Mouse (Mus musculus) heart, postnatal 14 days (tissue): ENCODE measurements around the gene Ifi35. TPM values are rescaled to one million over a fixed set of nuclear protein-coding genes. Genes with fewer than 3 reads are reported as not detected.
"Not testable (repeated sequence)": the region's sequence is repeated elsewhere in the genome, so short reads cannot be mapped to it uniquely, and the experiment has no call there.

ENCODE experiments used
- DNase-seq, 2 experiments: peaks; one replicate each; pipeline ENCODE4 v3.0.0; 2021 to 2022
- intact Hi-C: fragments of 180-260 bp; cut with DNase I; formaldehyde crosslinking; loops from one replicate; pipeline ENCODE4 v1.15.1; 2025
- total RNA-seq, 2 experiments: library from RNA; stranded (reverse); gene quantifications; 2 replicates each; pipeline ENCODE4 v1.2.3; 2021

Gene Ifi35
- total RNA-seq, 2 experiments from 2014 or later: 12.2 TPM

GRCm38 (mm10) chr11:101446319-101446718 lies 1.9 kb upstream of the Ifi35 start:
- no peak for DNase-seq
- intact Hi-C loops: no loop called here

GRCm38 (mm10) chr11:101446860-101447259 lies 1.3 kb upstream of the Ifi35 start:
- DNase-seq, intact Hi-C loops: not testable (repeated sequence)

DNA sequence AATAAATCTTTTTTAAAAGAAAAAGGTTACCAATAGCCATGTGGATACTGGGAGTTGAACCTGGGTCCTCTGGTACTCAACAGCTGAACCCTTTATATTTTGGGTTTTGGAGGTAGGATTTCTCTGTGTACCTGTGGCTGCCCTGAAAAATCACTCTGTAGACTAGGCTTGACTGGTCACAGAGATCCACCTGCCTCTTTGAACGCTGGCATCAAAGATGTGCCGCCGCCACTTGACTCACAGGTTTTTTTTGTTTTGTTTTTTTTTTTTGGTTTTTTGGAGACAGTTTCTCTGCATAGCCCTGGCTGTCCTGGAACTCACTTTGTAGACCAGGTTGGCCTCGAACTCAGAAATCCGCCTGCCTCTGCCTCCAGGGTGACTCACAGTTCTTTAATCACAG lies 421 bp upstream of the Ifi35 start:
- no peak for DNase-seq
- intact Hi-C loops: loop anchor here (2.0 kb wide), 1 partner anchor 17 kb away; the partner anchor contains the start of gene Rnd2

GRCm38 (mm10) chr11:101448899-101449298 lies 692 bp downstream of the Ifi35 start:
- intact Hi-C loops: loop anchor here (2.0 kb wide), 1 partner anchor 16 kb away; the partner anchor contains the start of gene Rnd2
- DNase-seq: no peak

DNA sequence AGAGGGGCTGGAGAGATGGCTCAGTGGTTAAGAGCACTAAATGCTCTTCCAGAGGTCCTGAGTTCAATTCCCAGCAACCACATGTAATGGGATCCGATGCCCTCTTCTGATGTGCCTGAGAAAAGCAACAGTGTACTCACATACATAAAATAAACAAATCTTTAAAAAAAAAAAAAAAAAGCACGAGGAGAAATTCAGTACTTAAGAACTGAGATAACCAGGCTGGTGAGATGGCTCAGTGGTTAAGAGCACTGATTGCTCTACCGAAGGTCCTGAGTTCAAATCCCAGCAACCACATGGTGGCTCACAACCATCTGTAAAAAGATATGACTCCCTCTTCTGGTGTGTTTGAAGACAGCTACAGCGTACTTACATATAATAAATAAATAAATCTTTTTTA lies 1.4 kb downstream of the Ifi35 start:
- intact Hi-C loops: loop anchor here (2.0 kb wide), 1 partner anchor 15 kb away; the partner anchor contains the start of gene Rnd2
- DNase-seq: not testable (repeated sequence)

DNA sequence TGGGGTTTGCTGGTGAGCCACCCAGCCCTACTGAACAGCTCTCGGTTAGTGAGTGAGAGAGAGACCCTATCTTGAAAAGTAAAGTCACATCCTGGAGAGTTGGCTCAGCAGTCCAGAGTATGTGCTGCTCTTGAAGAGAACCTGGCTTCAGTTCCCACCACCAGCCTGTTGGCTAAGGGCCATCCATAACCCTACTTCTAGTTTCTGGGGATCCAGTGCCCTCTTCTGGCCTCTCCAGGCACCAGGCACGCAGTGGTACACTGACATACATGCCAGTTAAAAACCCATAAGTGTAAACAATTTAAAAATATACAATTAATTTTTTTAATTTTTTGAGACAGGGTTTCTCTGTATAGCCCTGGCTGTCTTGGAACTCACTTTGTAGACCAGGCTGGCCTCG lies 2.2 kb downstream of the Ifi35 start:
- DNase-seq: no peak
- intact Hi-C loops: no loop called here

GRCm38 (mm10) chr11:101451536-101451935 lies 3.3 kb downstream of the Ifi35 start:
- no peak for DNase-seq
- intact Hi-C loops: no loop called here

DNA sequence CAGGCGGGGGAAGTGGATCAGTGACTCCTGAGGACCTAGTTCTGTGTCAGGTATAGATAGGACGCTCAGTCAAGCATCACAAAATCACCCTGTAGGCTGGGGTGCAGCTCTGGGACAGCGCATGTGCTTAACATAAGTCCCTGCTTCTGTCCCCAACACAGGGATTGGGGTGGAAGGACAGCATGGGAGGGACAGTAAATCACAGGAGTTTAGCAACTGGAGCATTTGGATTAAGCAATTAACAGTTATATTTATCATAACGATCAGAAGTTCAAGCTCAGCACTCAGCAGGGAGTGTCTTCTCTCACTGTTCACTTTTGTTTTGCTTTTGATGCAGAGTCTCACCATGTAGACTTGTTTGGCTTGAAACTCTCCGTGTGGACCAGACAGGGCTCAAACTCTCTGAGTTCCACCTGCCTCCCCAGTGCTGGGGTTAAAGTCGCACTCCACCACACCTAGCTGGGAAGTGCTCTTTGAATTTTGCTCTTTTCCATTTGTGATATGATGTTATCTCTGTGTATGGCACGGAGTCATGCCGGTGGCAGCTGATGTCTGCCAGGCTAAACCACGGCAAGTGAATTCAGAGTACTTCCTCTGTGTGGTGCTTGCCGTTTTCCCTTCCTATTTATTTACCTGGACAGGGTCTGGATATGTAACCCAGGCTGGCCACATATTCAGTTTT lies 4.0 kb downstream of the Ifi35 start:
- intact Hi-C loops: no loop called here
- no peak for DNase-seq

DNA sequence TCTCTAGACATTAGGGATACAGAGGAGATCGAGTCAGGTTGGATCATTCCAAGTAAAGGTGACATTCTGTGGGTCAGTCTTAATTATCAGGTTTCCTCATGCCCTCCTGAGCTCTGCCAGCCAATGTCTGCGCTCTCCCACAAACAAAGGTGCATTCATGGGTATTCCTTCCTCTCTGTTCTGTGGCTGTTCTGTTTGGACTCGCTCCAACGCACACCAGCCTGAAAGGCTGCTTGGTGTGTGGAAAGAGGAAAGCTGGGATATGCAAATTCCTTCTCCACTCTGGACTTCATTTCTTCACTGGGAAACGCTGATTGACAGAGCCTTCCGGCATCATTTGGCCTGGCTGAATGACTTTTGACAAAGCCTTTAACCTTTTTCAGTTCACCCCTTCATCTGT lies 6.5 kb downstream of the Ifi35 start:
- intact Hi-C loops: no loop called here
- DNase-seq: no peak

DNA sequence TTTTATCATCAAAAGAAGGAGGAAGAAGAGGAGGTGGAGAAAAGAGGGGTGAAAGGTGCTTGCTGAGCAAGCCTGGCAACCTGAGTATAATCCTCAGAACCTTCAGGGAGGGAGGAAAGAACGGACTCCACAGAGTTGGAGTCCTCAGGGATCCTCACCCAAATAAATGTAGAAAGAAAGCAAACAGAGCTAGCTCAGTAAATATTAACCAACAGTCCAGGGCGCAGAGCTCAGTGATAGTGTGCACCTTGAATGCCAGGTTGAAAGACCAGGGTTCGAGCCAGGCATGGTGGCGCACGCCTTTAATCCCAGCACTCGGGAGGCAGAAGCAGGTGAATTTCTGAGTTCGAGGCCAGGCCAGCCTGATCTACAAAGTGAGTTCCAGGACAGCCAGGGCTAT lies 7.4 kb downstream of the Ifi35 start:
- no peak for DNase-seq
- intact Hi-C loops: no loop called here

DNA sequence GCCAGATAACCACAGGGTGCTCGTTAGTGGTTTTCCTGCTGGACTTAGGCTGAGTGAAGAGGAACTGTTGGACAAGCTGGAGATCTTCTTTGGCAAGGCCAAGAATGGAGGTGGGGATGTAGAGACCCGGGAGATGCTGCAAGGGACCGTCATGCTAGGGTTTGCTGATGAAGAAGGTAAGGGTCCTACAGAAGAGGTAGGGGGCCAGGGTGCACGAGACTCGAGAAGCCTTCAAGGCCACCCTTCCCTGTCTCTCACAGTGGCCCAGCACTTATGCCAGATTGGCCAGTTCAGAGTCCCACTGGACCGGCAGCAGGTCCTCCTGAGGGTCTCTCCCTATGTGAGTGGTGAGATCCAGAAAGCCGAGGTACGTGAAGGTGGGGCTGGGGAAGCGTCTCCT lies 9.4 kb downstream of the Ifi35 start:
- no peak for DNase-seq
- intact Hi-C loops: no loop called here

DNA sequence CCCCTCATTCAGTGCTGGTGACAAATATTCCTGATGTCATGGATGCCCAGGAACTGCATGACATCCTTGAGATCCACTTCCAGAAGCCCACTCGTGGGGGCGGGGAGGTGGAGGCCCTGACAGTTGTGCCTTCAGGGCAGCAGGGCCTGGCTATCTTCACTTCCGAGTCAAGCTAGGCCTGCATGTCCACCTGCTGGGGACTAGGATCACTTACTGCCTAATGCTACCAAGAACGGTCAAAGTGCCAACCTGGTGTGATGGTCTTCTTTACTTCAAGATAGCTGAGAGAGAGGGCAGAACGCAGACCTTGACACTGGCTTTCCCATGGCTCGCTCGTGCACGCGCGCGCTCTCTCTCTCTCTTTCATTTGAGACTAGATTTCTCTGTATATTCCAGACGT lies 10.0 kb downstream of the Ifi35 start:
- DNase-seq: no peak
- intact Hi-C loops: no loop called here

DNA sequence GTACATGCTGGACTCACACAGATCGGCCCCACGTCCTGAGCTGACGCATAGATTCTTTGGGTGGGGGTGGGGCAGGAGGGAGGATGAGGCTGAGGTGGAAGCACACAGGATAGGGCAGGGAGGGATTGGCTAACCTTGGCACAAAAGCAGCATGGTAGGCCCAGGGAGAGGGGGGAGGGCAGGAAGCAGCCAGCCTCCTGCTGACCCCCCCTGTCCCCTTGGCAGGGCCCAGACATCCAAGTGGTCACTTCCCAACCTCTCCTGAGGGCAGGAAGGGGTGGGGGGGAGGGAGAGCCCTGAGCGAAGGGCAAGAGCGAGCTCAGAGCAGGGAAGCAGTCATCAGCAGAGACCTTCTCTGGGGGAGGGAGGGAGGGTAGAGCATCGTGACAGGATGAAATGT lies 11.5 kb downstream of the Ifi35 start:
- DNase-seq: no peak
- intact Hi-C loops: no loop called here

- DNase-seq: no peak
- intact Hi-C loops: no loop called here
Observed at GRCm38 (mm10) chr11:101460321-101460720, 12.1 kb downstream of the Ifi35 start.

GRCm38 (mm10) chr11:101462141-101462540 lies 13.9 kb downstream of the Ifi35 start:
- DNase-seq: no peak
- intact Hi-C loops: no loop called here

GRCm38 (mm10) chr11:101462583-101463440 lies 14.6 kb downstream of the Ifi35 start:
- no peak for DNase-seq
- intact Hi-C loops: no loop called here

- intact Hi-C loops: loop anchor here (2.0 to 5.0 kb wide), 2 partner anchors 16 to 88 kb away; partner anchors contain the start of genes Brca1, Ifi35 and Nbr1
- no peak for DNase-seq
Observed at GRCm38 (mm10) chr11:101464211-101465100, 16.2 kb downstream of the Ifi35 start, which contains the start of gene Rnd2. Gene Rnd2 (plus strand): TSS chr11:101464999.

DNA sequence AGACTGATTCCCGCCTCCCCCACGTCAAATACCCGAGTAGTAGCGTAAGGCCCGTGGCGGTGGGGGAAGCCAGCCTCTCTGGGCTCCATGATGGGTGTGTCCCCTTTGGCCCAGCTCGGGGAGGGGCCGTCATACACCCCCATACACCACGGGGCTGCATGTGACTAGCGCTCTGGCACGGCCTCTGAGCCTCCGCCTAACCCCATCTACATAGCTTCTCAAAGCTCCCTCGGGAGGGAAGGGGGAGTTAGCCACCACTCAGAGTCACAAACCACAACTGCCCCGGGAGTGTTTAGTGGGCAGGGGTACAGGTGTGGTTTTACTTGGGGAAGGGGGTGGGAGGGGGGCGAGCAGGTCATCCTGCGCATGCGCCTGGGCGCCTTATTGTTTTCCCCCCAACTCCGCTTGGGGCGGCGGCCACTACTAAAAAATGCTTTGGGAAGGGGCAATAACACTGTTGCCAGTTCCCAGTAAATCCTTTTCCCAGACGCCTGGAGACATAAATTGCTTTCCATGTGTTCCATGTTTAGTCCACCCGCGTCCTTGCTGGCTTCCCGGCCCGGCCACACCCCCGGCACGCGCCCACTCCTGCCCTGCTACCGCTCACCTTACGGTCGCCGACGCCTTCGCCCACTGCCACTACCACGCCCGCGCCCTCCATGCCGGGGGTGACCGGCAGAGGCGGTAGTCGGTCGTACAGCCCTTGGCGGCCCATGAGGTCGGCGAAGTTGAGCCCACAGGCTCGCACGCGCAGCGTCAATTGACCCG lies 17.1 kb downstream of the Ifi35 start:
- intact Hi-C loops: loop anchor here (2.0 to 5.0 kb wide), 2 partner anchors 16 to 87 kb away; partner anchors contain the start of genes Brca1, Ifi35 and Nbr1
- DNase-seq: peak; percentile 70 to 77

- intact Hi-C loops: loop anchor here (2.0 to 5.0 kb wide), 2 partner anchors 17 to 86 kb away; partner anchors contain the start of genes Brca1, Ifi35 and Nbr1
- peak; percentile 75 to 79 for DNase-seq
Observed at GRCm38 (mm10) chr11:101465869-101466551, 17.8 kb downstream of the Ifi35 start, which contains the start of gene Vat1. Gene Vat1 (minus strand): TSS chr11:101466230.
